Mouse (Mus musculus) layer of hippocampus, adult 2 months (tissue): ENCODE results near the gene Mrpl36. TPM values are rescaled to one million over a fixed set of nuclear protein-coding genes. Genes with fewer than 3 reads are reported as not detected.
A peak's percentile ranks its signal among the peaks of the same experiment; 100 is the strongest.

Source experiments
- DNase-seq, 2 experiments: peaks; one replicate each; pipeline ENCODE4 v3.0.0; 2022; ENCODE audit warnings: low spot score in 2 of 2
- H3K27ac ChIP-seq: fragments of 200-600 bp; 2 replicates; pipeline ENCODE4 v1.8.1; 2022
- H3K4me3 ChIP-seq: fragments of 200-600 bp; 2 replicates; pipeline ENCODE4 v1.8.1; 2022; ENCODE audit warnings: mild to moderate bottlenecking
- CTCF ChIP-seq: fragments of 200-600 bp; conservative IDR thresholded peaks from 2 replicates; pipeline ENCODE4 v1.8.1; 2022; ENCODE audit warnings: antibody characterized with exemption, mild to moderate bottlenecking, moderate library complexity
- long read RNA-seq, 2 experiments: library from polyadenylated mRNA; stranded (forward); transcript quantifications; one replicate each; pipeline ENCODE4 v2.0.0; 2021; ENCODE audit warnings: borderline mapping rate in 2 of 2
- total RNA-seq, 2 experiments: library from RNA; stranded (reverse); gene quantifications; 2 replicates each; pipeline ENCODE4 v1.2.3; 2021

Gene Mrpl36
- 10 to 100 TPM; 34.3 to 40.8 TPM for total RNA-seq
- long read RNA-seq, experiment 1, transcript Mrpl36-201 (2 exons, 923 nt), result major isoform, 18 of 23 reads
- long read RNA-seq, experiment 1, partial matches to known transcripts, result 0 of 23 reads
- long read RNA-seq, experiment 1, other reads (novel, unspliced or antisense), result 5 of 23 reads
- long read RNA-seq, experiment 2, transcript Mrpl36-201 (2 exons, 923 nt), result major isoform, 29 of 34 reads
- long read RNA-seq, experiment 2, partial matches to known transcripts, result 0 of 34 reads
- long read RNA-seq, experiment 2, other reads (novel, unspliced or antisense), result 5 of 34 reads

DNA sequence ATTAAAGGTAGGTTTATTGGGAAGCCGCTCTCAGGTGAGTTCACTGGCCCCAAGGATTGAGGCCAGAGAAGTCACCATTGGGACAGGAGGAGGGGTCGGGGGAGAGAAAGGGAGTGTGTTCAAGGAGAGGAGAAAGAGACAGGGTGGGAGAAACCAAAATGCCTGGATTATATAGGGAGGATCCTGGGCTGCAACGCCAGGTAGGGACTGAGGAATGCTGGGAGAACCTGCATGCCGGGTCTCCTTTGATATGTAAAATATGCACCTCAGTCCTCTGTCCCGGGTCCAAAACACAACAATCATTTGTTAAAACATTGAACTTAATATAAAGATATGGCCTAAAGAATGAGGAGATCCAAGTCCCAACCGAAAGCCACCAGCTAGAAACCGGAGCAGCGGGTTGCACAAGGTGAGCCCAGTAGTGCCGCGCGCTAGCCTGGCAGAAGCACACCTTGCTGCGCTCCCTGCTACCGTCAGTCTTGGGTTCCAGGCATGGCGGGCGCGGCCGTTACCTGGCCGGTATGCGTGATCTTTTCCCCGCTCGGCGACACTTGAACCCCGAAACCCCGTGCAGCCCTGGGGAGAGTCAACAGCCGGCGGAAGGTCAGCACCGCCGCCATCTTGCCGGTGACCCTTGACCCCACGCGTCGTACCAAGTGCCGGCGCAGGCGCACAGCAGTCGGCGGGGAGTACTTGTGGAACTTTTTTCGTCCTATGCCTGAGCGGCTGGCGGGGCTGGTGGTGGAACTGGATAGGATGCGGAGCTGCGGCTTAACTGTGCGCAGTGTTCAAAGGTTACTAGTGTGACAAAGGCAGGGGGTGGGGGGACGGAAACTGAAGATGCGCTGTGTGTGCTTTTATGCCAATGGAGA lies at the start of gene Mrpl36, which contains the start of gene Ndufs6:
Mrpl36 (plus strand) TSS at position 687 of the 872 bp plus-strand sequence.
Ndufs6 (minus strand) TSS at position 716 of the 872 bp plus-strand sequence.
- Histone ChIP-seq H3K27ac (peak within 1 kb of the TSS; percentile 92), H3K4me3 (peak within 1 kb of the TSS; percentile 99)
- peak; percentile 91 to 93 for DNase-seq
- no peak for TF ChIP-seq CTCF

DNA sequence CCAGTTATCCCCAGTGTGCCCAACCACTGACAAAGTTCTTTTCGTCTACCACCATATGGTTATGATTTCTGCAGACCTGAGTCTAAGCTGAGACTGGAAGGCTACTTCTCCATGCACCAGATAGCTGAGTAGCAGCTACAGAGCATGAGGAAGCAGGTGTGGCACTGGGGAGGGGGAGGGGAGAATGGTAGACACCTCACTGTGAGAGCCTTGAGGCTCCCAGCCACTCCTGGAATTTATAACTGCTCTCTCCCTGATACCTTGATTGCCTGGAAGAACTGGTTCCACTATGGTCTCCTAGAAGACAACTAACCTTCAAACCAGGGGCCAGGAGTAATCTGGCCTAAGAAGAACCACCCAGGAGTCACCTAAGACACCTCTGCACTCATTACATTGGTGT lies 49.1 kb upstream of the Mrpl36 start:
- no peak for DNase-seq
- no peak overlapping the region for H3K27ac ChIP-seq
- no peak for TF ChIP-seq CTCF
- H3K4me3 ChIP-seq, result no peak overlapping the region

GRCm38 (mm10) chr13:73282407-73282806 lies 45.9 kb upstream of the Mrpl36 start:
- DNase-seq, result no peak
- no peak for TF ChIP-seq CTCF
- no peak overlapping the region for H3K27ac ChIP-seq

GRCm38 (mm10) chr13:73283534-73283933 lies 44.8 kb upstream of the Mrpl36 start:
- Histone ChIP-seq H3K4me3 (no peak overlapping the region), H3K27ac (no peak overlapping the region)
- no peak for TF ChIP-seq CTCF
- DNase-seq, result no peak

More at GRCm38 (mm10) chr13:73282407-73282806, 45.9 kb upstream of the Mrpl36 start:
- no peak overlapping the region for H3K4me3 ChIP-seq

- no peak for TF ChIP-seq CTCF
- DNase-seq, result no peak
- H3K27ac ChIP-seq, result no peak overlapping the region
- H3K4me3 ChIP-seq, result no peak overlapping the region
Measured at GRCm38 (mm10) chr13:73290206-73290605, 38.1 kb upstream of the Mrpl36 start.

GRCm38 (mm10) chr13:73291102-73291501 lies 37.2 kb upstream of the Mrpl36 start:
- DNase-seq, result no peak
- no peak overlapping the region for H3K27ac ChIP-seq
- no peak for TF ChIP-seq CTCF
- no peak overlapping the region for H3K4me3 ChIP-seq

DNA sequence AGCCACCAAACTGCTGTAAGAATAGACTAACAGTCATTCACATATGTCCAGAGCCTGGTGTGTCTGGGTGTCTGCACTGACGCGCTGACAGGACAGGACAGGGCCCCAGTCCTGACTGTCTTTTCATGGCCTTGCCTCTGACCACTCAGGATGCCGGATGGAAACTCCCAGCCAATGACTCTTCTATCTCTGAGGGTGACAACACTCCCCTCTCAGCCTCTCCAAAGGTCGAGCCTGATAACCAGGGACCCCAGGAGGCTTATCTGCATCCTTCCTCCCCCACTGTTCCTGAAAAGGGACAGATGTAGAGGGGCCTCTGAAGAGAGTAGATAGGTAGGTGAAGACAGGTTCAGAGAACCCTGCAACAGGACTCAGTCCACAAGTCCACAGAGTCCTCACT lies 29.6 kb upstream of the Mrpl36 start:
- Histone ChIP-seq H3K4me3 (no peak overlapping the region), H3K27ac (no peak overlapping the region)
- no peak for TF ChIP-seq CTCF
- no peak for DNase-seq

- H3K4me3 ChIP-seq, result no peak overlapping the region
- H3K27ac ChIP-seq, result no peak overlapping the region
- no peak for TF ChIP-seq CTCF
- no peak for DNase-seq
Measured at GRCm38 (mm10) chr13:73299322-73299721, 29.0 kb upstream of the Mrpl36 start.

GRCm38 (mm10) chr13:73304729-73305128 lies 23.6 kb upstream of the Mrpl36 start:
- Histone ChIP-seq H3K4me3 (no peak overlapping the region), H3K27ac (no peak overlapping the region)
- no peak for TF ChIP-seq CTCF
- DNase-seq, result no peak

- Histone ChIP-seq H3K4me3 (no peak overlapping the region), H3K27ac (no peak overlapping the region)
- no peak for DNase-seq
- TF ChIP-seq CTCF, result no peak
Measured at GRCm38 (mm10) chr13:73305398-73306084, 22.8 kb upstream of the Mrpl36 start.

DNA sequence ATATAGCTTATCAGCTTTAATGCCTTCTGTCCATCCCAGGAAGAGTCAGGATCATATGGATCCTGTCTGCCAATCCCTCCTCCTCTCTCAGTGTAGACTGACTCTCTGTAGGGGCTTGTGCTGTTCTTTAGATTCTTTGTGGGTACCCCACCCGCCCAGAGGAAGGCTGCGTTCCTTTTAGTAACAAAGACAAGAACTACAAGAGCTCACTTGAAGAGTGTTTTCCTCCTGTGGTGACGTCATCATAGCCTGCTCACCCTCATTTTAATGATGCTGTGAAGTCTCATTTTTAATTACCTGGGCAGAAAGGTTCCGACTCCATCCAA lies 22.3 kb upstream of the Mrpl36 start:
- Histone ChIP-seq H3K4me3 (no peak overlapping the region), H3K27ac (no peak overlapping the region)
- DNase-seq, result no peak
- TF ChIP-seq CTCF, result no peak

DNA sequence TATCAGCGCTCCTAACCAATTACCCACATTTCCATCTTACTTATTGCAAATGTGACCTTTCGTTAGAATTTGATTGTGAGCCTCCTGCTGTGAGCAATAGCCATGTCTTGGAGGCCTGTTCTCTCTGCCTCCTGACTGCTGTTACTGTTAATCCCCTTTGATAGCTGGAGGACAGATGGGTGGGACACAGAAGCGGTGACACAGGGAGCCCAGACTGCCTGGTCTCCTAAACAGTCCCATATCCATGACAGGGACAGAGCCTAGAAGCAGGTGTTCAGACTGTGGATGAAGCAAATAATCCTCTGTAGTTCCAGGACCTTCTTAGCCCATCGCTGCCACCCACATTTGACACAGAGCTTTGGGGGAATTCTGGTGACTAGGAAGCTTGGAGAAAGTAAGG lies 21.9 kb upstream of the Mrpl36 start:
- Histone ChIP-seq H3K27ac (no peak overlapping the region), H3K4me3 (no peak overlapping the region)
- TF ChIP-seq CTCF, result no peak
- DNase-seq, result no peak
